Mouse (Mus musculus) CD4-positive, CD25-positive, alpha-beta regulatory T cell, adult 9 weeks (primary cell): Measurements from ENCODE around the gene Gm13078. TPM values are rescaled to one million over a fixed set of nuclear protein-coding genes. Genes with fewer than 3 reads are reported as not detected.

ENCODE experiments used
- polyA plus RNA-seq: library from polyadenylated mRNA; unstranded; fragments of 100-300 nt; shearing (Covaris generic); gene quantifications from one replicate; pipeline ENCODE4 v1.2.1, GENCODE M21; 2017

Gene Gm13078
- not detected for polyA plus RNA-seq

DNA sequence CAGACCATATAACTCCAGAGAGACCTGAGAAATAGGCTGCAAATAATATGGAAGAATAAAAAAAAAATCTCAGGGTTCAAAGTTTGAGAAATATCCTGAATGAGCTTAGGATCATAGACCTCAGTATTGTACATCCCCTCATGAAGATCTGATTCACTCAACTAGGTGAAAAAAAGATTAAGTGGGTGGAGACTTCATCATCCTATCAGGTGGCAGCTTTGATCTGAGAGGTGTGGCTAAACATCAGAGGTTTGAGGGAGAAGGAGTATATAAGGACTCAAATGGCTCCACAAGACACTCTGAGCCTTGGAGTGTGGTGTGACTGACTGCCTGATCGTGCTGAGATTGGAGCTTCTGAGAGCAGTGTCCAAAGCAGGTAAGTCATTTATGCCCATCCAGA is at the start of gene Gm13078:
TSS of gene Gm13078 (plus strand) at position 301 of the 400 bp plus-strand sequence.

DNA sequence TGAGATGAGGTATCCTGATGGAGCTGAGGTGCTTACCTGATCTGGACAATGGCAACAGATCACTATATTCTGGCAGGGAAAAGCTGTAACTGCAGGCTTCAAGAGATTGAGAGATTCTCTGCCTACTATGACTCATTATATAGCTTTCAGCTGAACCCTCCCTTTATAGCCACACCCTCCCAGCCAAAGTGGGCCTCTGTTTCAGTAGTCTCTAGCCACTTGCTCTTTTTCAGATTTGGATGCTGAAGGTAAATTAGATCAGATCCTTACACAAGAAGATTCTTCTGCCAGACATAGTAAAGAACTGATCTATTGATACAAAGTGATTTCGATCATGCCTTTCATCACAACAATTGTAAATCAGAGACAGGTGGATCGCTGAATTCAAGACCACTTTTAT is 16.6 kb upstream of the Gm13078 start, which contains the start of gene Gm13089:
TSS of gene Gm13089 (minus strand) at position 101 of the 400 bp plus-strand sequence.

Other genes with a start within 250 kb of the Gm13078 start
- gene Gm13043, start 208.1 kb upstream of the Gm13078 start, polyA plus RNA-seq = not detected
- gene Gm13040, start 183.5 kb upstream of the Gm13078 start, polyA plus RNA-seq = not detected
- not detected for gene BC080695, start 167.8 kb upstream of the Gm13078 start, polyA plus RNA-seq
- gene Gm13057, start 167.7 kb upstream of the Gm13078 start, polyA plus RNA-seq = not detected
- gene Gm13083, start 104.5 kb upstream of the Gm13078 start, polyA plus RNA-seq = not detected
- gene Gm13088, start 62.2 kb upstream of the Gm13078 start, polyA plus RNA-seq = not detected
- gene Gm13089, start 16.7 kb upstream of the Gm13078 start, polyA plus RNA-seq = not detected
- not detected for gene Gm13023, start 69.9 kb downstream of the Gm13078 start, polyA plus RNA-seq
- gene Gm13084, start 96.6 kb downstream of the Gm13078 start, polyA plus RNA-seq = not detected
- gene Gm13103, start 127.0 kb downstream of the Gm13078 start, polyA plus RNA-seq = not detected
- gene Pramef6, start 180.9 kb downstream of the Gm13078 start, polyA plus RNA-seq = not detected
- gene Pramef25, start 231.6 kb downstream of the Gm13078 start, polyA plus RNA-seq = not detected
- not detected for gene Gm13101, start 247.5 kb downstream of the Gm13078 start, polyA plus RNA-seq